Mouse (Mus musculus) midbrain, embryonic 15.5 days (tissue): ENCODE results near the gene Ctxn1. TPM values are rescaled to one million over a fixed set of nuclear protein-coding genes. Genes with fewer than 3 reads are reported as not detected.

ENCODE experiments used
- ATAC-seq: fragments of 200-750 bp; cut with Nextera tagmentation; replicated peaks from 2 replicates; pipeline ENCODE4 v1.8.0; 2017; ENCODE audit warnings: moderate TSS enrichment
- H3K27ac ChIP-seq: fragments of 300-500 bp; sonication (generic); 2 replicates; pipeline ENCODE4 v1.5.1; 2015; ENCODE audit warnings: mild to moderate bottlenecking, inconsistent platforms
- H3K27me3 ChIP-seq: fragments of 300-500 bp; sonication (generic); replicated peaks from 2 replicates; pipeline ENCODE4 v1.6.1; 2015; ENCODE audit warnings: inconsistent platforms
- H3K36me3 ChIP-seq: fragments of 300-500 bp; sonication (generic); replicated peaks from 2 replicates; pipeline ENCODE4 v1.6.1; 2015; ENCODE audit warnings: inconsistent platforms
- H3K4me1 ChIP-seq: fragments of 300-500 bp; sonication (generic); 2 replicates; pipeline ENCODE4 v1.6.1; 2015; ENCODE audit warnings: inconsistent platforms
- H3K4me2 ChIP-seq: fragments of 300-500 bp; sonication (generic); 2 replicates; pipeline ENCODE4 v1.6.1; 2015; ENCODE audit warnings: inconsistent platforms, mild to moderate bottlenecking, moderate library complexity
- H3K4me3 ChIP-seq: fragments of 300-500 bp; sonication (generic); 2 replicates; pipeline ENCODE4 v1.5.1; 2015; ENCODE audit warnings: mild to moderate bottlenecking, inconsistent platforms
- H3K9ac ChIP-seq: fragments of 300-500 bp; sonication (generic); 2 replicates; pipeline ENCODE4 v1.6.1; 2015; ENCODE audit warnings: mild to moderate bottlenecking, inconsistent platforms
- H3K9me3 ChIP-seq: fragments of 300-500 bp; sonication (generic); 2 replicates; pipeline ENCODE4 v1.6.1; 2016; ENCODE audit warnings: inconsistent platforms
- WGBS: fragments of 180-500 bp; shearing (Covaris S2); methylation state at CpG from one replicate; pipeline ENCODE4 v1.1.7; 2015; ENCODE audit warnings: mixed read lengths; 5-methylcytosine and 5-hydroxymethylcytosine counted together
- polyA plus RNA-seq: library from polyadenylated mRNA; unstranded; fragments of >200 nt; fragmentation: Nextera tagmentation; extraction: Ambion mirVana; gene quantifications from 2 replicates; pipeline ENCODE4 v1.2.1, GENCODE M21; 2015

Ctxn1 gene
- polyA plus RNA-seq, 1 experiment from 2014 or later: 278 TPM

- WGBS: 35% methylated on average over 4 of the region's 4 CpGs
These were observed 32.8 kb downstream of the Ctxn1 start for GRCm38 (mm10) chr8:4226323-4226722.

DNA sequence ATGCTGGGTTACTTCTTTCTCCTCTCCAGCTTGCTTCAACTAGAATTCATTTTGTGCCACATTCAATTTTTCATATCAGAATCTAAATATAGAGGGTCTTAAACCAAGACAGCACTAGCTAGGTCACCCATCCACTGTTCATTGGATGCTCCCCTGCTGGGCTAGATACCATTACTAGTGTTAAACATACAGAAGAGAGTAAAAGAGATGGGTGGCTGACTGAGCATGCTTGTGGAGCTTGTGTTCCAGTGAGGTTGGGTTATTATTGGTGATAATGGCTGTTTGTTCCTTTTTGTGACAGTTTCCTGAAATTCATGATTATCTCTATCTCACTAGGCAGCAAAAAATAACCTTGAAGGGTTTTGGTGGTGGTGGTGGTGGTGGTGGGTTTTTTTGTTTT, 37.0 kb downstream of the Ctxn1 start:
- no peak overlapping the region for H3K4me3 ChIP-seq
- no peaks in the 10 kb centered on the region for H3K9me3 ChIP-seq
- no peaks in the 10 kb centered on the region for H3K36me3 ChIP-seq
- no peak for ATAC-seq
- H3K9ac ChIP-seq: no peak overlapping the region
- no peak overlapping the region for H3K27ac ChIP-seq
- no peaks in the 10 kb centered on the region for H3K27me3 ChIP-seq
- no peak overlapping the region for H3K4me2 ChIP-seq
- H3K4me1 ChIP-seq: no peaks in the 10 kb centered on the region; the same call in 1 of the 2 replicates

More at GRCm38 (mm10) chr8:4226323-4226722, 32.8 kb downstream of the Ctxn1 start:
- no peak for ATAC-seq
- Histone ChIP-seq H3K9me3 (no peaks in the 10 kb centered on the region), H3K4me1 (no peaks in the 10 kb centered on the region; the same call in 1 of the 2 replicates), H3K27me3 (peaks cover 7% of the 10 kb centered on the region), H3K36me3 (no peaks in the 10 kb centered on the region), H3K9ac (no peak overlapping the region), H3K27ac (no peak overlapping the region), H3K4me2 (peak overlapping the region; percentile 25; the same call in 1 of the 2 replicates), H3K4me3 (no peak overlapping the region)

- peaks cover 15% of the 10 kb centered on the region for H3K4me1 ChIP-seq
- no peak overlapping the region for H3K4me3 ChIP-seq
- H3K27me3 ChIP-seq: no peaks in the 10 kb centered on the region
- no peaks in the 10 kb centered on the region for H3K36me3 ChIP-seq
- no peak for ATAC-seq
- 87% methylated on average over 3 of the region's 3 CpGs for WGBS
- no peak overlapping the region for H3K27ac ChIP-seq
- H3K4me2 ChIP-seq: no peak overlapping the region
- no peaks in the 10 kb centered on the region for H3K9me3 ChIP-seq
- H3K9ac ChIP-seq: no peak overlapping the region
These were observed 39.5 kb downstream of the Ctxn1 start for GRCm38 (mm10) chr8:4219617-4220016.

GRCm38 (mm10) chr8:4216791-4217621, 42.1 kb downstream of the Ctxn1 start, which contains the start of gene Prr36:
Prr36 (minus strand) TSS chr8:4217459.
- H3K36me3 ChIP-seq: no peaks in the 10 kb centered on the region
- peaks cover 35% of the 10 kb centered on the region for H3K4me1 ChIP-seq
- no peaks in the 10 kb centered on the region for H3K9me3 ChIP-seq
- H3K4me2 ChIP-seq: peak within 1 kb of the TSS; percentile 91
- H3K4me3 ChIP-seq: peak within 1 kb of the TSS; percentile 58
- 1% methylated on average over 44 of the region's 44 CpGs for WGBS
- no peaks in the 10 kb centered on the region for H3K27me3 ChIP-seq
- peak; percentile 93 for ATAC-seq
- peak within 1 kb of the TSS; percentile 94 for H3K27ac ChIP-seq
- peak within 1 kb of the TSS; percentile 81 for H3K9ac ChIP-seq

DNA sequence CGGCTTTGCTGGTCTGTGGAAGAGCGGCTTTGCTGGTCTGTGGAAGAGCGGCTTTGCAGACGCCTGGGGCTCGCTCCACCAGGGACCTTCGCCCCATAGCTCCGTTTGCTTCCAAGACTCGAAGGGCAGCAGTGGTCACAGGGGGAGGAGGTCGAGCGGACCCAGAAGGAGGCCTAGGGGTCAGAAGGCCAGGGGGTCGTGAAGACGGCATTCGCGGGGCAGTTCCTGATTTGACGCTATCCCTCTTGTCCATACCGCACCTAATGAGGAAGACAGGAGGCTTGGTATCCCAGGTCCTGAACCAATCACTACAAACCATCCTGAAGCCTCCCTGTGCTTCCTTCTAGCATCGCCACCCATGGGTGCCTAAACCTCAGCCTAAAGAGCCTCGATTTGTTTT, 42.8 kb downstream of the Ctxn1 start:
- Histone ChIP-seq H3K9ac (peak overlapping the region; percentile 81), H3K36me3 (no peaks in the 10 kb centered on the region), H3K27ac (peak overlapping the region; percentile 94), H3K4me3 (peak overlapping the region; percentile 58), H3K9me3 (no peaks in the 10 kb centered on the region), H3K4me1 (peaks cover 40% of the 10 kb centered on the region), H3K27me3 (no peaks in the 10 kb centered on the region), H3K4me2 (peak overlapping the region; percentile 91)
- peak; percentile 9 for ATAC-seq
- WGBS: 3% methylated on average over 18 of the region's 18 CpGs

GRCm38 (mm10) chr8:4214006-4214980, 44.8 kb downstream of the Ctxn1 start:
- Histone ChIP-seq H3K36me3 (peaks cover 14% of the 10 kb centered on the region), H3K9me3 (no peaks in the 10 kb centered on the region), H3K27me3 (no peaks in the 10 kb centered on the region), H3K4me2 (peak overlapping the region; percentile 91), H3K9ac (peak overlapping the region; percentile 47), H3K4me1 (peaks cover 48% of the 10 kb centered on the region), H3K4me3 (peak overlapping the region; percentile 48), H3K27ac (peak overlapping the region; percentile 55)
- no peak for ATAC-seq
- WGBS: 14% methylated on average over 33 of the region's 33 CpGs

DNA sequence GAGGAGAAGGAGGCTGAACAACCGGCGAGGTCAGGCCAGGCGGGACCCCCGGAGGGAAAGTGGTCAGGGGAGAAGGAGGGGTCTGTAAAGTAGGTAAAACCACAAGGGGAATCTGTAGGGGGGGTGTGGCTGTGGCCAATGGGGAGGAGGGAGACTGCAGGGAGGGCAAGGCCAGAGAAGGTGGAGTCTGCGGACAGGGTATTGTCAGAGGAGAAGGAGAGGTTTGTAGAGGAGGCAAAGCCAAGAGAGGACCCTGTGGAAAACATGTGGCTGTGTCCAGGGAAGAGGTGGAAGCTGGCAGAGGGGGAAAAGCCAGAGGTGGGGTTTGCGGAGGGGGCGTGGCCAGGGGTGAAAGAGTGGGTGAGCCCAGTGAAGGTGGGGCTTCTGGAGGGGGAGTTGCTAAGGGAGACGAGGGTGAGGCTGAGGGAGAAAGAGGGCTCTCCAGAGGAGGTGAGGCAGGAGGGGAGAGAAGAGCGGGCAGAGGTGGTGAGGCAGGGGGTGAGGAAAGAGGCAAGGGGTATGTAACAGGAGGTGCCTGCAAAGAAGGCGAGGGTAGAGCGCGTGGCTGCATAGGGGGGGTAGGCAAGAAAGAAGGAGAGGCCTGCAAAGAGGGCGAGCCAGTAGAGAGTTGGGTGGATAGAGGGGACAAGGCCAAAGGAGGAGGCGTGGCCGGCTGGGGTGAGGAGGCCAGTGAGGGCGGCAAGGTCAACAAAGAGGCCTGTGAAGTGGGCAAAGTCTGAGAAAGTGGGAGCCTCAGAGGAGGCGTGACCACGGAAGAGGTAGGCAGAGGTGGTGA, 45.7 kb downstream of the Ctxn1 start:
- 6% methylated on average over 18 of the region's 18 CpGs for WGBS
- Histone ChIP-seq H3K9ac (peak overlapping the region; percentile 47), H3K9me3 (no peaks in the 10 kb centered on the region), H3K27ac (peak overlapping the region; percentile 55), H3K4me3 (peak overlapping the region; percentile 48), H3K27me3 (no peaks in the 10 kb centered on the region), H3K36me3 (peaks cover 18% of the 10 kb centered on the region), H3K4me1 (peaks cover 48% of the 10 kb centered on the region), H3K4me2 (peak overlapping the region; percentile 91)
- peak; percentile 10 for ATAC-seq

GRCm38 (mm10) chr8:4212809-4213209, 46.3 kb downstream of the Ctxn1 start:
- Histone ChIP-seq H3K27me3 (no peaks in the 10 kb centered on the region), H3K36me3 (peaks cover 18% of the 10 kb centered on the region), H3K4me1 (peaks cover 52% of the 10 kb centered on the region), H3K4me3 (peak overlapping the region; percentile 48), H3K9ac (peak overlapping the region; percentile 47), H3K9me3 (no peaks in the 10 kb centered on the region), H3K4me2 (peak overlapping the region; percentile 91), H3K27ac (peak overlapping the region; percentile 55)
- 1% methylated on average over 25 of the region's 25 CpGs for WGBS
- no peak for ATAC-seq

DNA sequence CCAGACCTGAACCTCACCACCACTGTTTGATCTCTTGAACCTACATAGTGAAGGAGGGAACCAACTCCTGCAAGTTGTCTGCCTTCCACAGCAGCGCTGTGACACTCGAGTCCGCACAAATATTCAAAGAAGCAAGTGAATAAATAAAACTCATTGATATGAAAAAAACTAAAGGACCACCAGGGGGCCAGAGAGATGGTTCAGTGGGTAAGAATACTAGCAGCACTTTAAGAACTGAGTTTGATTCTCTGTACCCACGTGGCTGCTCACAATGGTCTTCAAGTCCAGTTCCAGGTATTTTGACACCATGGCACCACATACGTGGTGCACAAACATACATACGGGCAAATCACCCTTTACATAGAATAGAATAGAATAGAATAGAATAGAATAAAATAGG, 48.0 kb downstream of the Ctxn1 start:
- 69% methylated on average over 6 of the region's 6 CpGs for WGBS
- no peak overlapping the region for H3K4me3 ChIP-seq
- no peak overlapping the region for H3K4me2 ChIP-seq
- H3K4me1 ChIP-seq: peaks cover 68% of the 10 kb centered on the region
- H3K9ac ChIP-seq: no peak overlapping the region
- no peak for ATAC-seq
- H3K27me3 ChIP-seq: no peaks in the 10 kb centered on the region
- peak overlapping the region; percentile 32; the same call in 1 of the 2 replicates for H3K27ac ChIP-seq
- H3K9me3 ChIP-seq: no peaks in the 10 kb centered on the region
- peaks cover 22% of the 10 kb centered on the region for H3K36me3 ChIP-seq
